Mouse (Mus musculus): ENCODE measurements around the gene Hjurp.
A peak's percentile ranks its signal among the peaks of the same experiment; 100 is the strongest.

The Hjurp gene

DNA sequence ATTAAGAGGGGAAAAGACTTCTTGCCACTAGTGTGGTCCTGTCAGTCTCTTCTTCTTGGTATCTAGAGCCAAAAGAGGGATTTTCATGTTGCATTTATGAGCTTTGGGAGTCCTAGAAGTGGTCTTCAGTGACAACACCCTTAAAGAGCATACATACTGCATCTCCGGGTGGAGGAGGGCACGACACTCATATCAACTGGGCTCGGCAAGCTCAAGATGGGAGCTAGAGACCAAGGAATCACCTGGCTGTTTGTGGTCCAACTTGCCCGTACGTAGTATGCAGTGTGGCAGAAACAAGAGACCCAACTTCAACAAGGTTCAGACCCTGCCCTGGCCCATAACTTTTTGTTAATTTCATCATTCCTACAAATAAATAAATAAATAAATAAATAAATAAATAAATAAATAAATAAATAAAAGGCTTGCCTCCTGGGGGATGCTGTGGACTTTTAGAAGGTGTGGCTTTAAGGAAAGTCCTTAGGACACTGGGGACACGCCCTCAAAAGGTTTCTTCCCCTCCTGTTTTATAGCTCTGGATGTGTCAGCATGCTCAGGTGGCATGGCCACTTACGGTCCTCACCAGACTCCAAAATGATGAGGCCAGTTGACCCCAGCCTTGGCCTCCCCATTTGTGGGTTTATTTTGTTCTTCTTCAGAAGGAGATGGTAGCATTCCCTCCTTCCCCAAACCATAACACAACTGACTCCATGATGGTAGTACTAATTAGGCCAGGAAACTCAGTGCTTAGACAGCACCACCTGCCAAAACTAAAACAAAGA is 20.2 kb upstream of the Hjurp start:
- DNase-seq (ENCODE audit: low spot score), result no peak

DNA sequence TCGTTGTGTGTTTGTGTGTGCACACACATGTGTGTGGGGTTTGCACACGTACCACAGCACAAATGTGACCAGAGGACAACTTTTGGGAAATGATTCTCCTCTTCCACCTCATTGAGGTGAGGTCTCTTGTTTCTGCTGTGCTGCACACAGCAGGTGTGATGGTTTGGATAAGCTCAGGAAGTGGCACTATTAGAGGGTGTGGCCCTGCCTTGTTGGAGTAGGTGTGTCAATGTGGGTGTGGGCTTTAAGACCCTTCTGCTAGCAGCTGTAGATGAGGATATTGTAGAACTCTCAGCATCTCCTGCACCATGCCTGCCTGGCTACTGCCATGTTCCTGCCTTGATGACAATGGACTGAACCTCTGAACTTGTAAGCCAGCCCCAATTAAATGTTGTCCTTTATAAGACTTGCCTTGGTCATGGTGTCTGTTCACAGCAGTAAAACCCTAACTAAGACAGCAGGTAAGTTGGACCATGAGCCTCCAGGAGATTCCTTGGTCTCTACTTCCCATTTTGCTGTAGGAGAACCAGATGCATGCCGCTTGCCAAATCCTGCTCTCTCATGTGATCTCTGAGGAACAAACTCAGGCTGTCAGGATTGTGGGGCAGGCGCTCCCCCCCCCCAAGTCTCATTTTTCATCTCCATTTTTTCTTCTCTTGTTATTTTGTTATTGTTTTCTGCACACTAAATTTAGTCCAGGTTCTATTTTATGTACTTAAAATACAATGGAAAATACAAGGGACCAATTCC is 18.9 kb upstream of the Hjurp start:
- DNase-seq (ENCODE audit: low spot score), result no peak

DNA sequence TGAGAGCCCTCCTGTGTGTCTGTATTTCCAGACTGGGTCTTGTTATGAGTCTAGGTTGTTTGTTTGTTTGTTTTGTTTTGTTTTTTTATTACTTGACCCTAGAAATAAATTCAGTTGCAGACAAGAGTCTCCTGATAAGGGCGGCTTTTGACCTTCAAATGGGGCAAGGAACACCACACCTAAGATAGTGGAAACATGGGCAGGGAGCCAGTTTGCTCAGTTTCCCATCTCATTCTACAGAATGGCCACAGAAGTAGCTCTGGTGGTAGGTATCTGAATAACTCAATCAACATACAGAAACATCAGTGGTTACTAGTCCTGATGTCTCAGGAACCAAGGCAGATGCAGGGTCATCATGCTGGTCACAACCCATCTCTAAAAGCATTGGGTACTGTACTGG is 17.2 kb upstream of the Hjurp start:
- DNase-seq (ENCODE audit: low spot score), result no peak

DNA sequence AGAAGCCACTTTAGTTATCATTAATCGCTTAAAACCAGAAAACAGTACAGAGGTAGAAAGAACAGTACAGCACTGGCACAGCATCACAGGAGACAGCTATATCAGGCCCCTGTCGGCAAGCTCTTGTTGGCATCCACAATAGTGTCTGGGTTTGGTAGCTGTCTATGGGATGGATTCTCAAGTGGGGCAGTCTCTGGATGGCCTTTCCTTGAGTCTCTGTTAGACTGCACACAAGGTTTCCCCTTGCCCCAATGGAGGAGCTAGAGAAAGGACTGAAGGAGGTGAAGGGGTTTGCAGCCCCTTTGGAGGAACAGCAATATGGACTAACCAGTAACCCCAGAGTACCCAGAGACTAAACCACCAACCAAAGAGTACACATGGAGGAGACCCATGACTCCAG is 14.6 kb upstream of the Hjurp start:
- DNase-seq (ENCODE audit: low spot score), result no peak

DNA sequence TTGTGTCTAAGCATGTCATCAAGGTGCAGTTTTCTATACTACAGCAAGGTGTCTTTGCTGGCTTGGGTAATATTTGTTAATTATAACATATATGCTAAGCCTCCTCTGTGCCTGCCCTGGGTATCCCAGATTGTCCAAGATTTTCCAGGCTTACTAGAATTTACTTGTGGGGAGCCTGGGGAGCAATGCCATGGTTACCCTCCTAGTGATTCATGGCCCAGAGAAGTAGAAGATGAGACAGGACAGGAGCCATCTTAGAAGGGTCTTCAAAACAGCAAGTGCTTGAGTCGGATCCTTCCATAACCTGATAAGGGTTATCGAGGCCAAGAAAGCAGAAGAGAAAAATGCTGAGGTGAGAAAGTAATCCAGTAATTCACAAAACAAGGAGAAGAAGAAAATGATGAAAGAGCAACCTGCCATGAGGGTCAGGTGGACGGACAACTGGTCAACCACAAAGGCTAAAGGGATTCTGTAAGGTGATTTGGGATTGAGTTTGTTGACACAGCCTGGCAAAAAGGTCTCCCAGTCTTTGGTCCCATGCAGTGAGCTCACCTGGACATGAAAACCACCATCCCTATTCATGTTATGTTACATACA is 14.1 kb upstream of the Hjurp start:
- DNase-seq (ENCODE audit: low spot score), result no peak

DNA sequence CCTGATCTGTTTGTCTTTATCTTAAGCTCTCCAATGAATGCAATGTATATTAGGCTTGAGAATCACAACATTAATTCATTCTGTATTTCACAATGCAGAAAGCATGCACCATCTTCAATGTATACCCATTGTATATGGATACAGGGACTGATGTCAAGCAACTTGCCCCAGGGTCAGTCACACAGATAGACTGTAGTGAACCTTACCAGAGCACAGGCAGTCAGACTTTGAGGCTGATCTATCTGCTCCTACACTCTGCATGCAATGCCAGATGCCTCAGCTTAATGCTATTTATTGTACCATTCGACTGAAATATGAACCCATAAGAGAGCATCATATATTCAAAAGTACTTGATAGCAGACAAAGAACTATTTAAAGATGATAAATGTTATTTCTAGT is 13.1 kb upstream of the Hjurp start:
- DNase-seq (ENCODE audit: low spot score), result no peak

DNA sequence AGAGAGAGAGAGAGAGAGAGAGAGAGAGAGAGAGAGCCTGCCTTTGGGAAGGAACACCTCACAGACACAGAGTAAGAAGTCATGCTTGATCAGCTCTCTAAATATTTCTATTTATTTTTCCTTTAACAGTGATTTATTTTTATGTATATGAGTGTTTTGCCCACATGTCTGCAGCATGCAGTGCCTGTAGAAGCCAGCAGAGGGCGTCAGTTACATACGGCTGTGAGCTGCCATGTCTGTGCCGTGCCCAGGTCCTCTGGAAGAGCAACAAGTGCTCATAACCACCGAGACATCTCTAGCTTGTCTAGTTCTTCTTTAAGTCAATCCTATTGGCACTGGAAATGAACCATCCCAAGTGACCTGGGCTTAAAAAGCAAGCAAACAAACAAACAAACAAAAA is 12.5 kb upstream of the Hjurp start:
- DNase-seq (ENCODE audit: low spot score), result peak; percentile 69

DNA sequence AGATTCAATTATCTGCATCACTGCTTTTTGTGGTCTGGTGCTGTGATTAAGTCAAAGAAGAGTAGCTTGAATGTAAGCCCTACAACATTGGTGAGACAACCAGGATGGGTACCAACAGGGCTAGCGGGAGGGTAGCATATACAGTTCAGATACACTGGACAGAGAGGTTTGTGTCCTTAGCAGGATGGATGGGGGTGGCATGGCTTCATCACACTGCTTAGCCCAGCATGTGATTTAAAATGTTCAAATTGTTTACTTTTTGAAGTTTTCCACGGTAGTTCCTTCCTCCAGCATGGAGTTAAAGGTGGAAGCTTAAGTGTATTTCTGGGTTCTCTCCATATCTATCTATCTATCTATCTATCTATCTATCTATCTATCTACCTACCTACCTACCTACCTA is 11.7 kb upstream of the Hjurp start:
- no peak for DNase-seq (ENCODE audit: low spot score)

DNA sequence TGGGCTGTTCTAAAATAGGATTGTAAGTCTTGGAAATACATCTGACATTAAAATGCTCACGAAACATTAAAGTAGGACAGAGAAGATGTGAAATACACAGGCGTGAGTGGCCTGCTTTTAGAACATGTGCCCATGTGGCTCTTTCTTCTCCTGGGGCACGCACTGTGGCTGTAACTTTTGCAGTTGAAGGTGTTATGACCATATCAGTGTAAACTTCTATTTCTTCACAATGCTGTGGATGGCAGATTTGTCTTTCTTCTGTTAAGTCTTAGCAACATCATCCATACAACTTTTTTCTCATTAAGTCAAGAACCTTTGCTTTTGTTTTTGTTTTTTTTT is 11.3 kb upstream of the Hjurp start:
- no peak for DNase-seq (ENCODE audit: low spot score)

DNA sequence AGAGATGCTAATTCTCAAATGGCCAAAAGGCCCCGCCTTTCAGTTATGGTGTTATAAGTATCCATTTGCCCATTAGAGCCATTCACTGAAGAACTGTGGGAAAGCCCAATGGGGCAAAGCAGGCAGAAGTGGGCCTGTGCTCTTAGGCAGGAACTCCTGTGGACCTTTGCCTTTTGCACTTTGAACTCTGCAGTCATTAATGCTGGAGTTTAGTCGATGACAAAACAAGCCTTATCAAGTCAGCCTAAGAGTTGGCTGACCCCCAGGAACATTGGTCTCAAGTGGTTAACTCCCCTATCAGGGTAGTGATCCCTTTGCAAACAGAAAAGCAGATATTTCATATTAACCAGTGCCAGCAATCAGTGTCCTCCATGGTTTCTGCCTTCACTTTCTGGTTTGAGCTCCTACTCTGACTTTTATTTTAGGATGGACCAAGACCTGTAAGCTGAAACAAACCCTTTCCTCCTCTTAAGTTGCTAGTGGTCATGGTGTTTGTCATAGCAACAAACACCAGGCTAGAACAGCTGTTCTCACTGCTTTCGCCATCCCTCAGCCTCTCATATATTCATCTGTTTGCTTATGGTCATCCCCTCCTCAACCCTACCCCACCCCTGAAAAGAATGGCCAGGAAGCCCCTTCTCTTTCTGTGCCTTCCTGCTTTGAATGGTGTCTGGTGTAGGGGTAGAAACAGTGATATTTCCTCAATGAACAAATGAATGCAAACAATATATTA is 10.8 kb upstream of the Hjurp start:
- no peak for DNase-seq (ENCODE audit: low spot score)

DNA sequence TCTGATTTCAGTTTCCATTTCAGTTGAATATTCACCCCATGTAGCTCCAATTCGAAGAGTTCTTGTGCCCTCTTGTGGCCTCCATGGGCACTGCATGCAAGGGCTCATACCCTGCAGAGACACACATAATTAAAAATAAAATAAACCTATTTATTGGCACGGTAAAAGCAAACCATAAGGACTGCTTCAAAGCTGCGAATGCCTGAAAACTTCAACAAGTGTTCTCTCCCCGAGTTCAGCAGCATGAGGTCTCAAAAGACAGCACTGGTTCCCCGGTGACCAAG is 10.2 kb upstream of the Hjurp start:
- DNase-seq (ENCODE audit: low spot score), result peak; percentile 76

DNA sequence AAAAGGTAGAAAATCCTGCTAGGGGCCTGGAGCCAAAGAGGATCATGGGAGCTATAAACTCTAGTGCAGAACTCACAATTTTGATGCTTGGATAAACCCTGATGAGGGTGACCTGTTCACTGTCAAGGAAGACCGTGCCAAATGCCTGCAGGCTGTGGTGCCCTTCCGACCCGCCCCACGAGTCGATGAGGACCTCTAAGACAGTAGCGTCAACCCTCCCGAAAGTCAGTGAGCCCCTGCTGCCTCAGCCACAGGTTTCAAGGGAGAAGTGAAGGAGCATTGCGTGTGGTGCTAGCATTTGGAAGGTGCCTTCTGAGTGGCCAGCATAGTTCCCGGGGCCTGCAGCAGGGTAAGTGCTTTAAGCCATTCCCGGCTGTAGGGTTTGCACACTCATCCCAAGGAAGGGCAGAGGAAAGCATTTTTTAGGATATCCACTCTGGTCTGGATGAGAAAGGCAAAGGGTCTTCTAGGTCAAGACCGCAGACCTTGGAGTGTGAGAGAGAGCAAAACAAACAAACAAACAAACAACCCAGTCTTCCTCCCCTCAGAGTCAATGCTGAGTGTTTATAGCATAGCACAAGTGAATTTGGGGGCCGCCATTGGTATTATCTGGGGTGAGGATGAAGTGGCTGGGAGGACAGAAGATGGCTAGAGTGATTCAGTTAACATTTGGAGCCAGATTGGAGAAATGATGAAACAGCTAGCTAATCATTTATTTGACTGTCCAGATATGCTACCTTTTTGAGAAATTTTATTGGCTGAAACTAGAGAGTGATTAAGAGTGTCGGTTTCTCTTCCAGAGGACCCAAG is 9.7 kb upstream of the Hjurp start:
- DNase-seq (ENCODE audit: low spot score), result no peak

DNA sequence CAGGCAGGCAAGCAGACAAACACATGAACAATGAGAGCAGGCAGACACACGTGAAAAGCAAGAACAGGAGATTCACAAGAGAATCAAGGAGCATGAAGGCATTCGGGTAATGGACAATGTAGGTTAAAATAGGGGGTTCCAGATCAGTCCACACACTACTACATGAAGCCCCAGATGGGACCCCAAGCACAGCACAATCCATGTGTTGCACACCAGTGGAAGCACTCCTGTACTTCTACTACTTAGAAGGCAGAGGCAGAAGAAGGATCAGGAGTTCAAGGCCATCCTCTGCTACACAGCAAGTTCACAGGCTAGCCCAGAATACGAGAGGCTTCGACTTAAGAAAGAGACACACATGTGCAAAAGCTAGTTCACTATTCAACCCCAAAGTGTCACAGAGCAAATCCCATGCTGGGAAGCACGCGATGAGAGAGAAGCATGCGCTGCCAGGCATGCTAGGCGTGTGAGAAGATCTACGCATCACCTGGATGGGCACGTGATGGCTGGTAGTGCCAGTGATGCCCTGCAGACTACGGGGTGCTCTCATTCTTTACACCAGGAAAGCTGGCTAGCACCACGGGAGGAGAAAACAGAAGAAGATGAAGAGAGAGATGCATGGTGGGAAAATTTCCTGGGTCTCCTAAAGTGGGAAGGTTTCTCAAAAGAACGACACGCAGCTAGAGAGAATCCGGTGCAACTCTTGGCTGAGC is 8.9 kb upstream of the Hjurp start:
- DNase-seq (ENCODE audit: low spot score), result no peak

DNA sequence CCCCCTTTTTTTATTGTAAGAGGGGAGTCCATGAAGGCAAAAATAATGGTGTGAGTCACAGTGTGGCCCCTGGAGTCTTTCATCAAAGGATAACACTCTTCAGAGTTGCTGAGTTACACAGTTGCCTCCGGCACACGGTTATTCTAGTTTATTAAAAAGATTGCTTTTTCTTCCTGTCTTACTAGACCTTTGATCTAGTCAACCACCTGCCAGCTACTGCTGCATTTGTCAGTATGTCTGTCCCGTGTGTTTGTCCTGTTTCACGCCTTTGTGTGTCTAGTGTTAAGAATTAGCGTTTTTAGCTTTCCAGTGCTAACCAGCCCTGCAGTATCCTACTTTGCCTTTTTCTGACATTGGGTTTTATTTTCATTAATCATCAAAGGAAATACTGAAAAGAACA is 8.2 kb upstream of the Hjurp start:
- no peak for DNase-seq (ENCODE audit: low spot score)

DNA sequence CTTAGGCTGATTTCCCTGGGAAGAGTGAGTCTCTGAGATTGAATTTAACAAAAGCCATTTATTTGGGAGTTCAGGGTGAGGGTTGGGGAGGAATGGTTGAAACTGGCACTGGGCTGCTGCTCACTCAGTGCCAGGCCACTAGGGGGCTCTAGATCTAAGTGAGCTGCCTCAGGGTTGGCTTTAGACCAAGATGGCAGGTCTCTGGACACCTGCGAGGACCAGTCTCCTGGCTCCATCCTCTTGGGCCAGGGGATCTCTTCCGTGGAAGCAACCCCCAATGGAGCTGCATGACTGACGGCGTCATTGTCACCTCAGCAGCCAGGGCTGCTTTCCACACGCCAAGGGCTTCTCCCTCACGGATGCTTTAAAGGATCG is 7.5 kb upstream of the Hjurp start:
- DNase-seq (ENCODE audit: low spot score), result no peak

DNA sequence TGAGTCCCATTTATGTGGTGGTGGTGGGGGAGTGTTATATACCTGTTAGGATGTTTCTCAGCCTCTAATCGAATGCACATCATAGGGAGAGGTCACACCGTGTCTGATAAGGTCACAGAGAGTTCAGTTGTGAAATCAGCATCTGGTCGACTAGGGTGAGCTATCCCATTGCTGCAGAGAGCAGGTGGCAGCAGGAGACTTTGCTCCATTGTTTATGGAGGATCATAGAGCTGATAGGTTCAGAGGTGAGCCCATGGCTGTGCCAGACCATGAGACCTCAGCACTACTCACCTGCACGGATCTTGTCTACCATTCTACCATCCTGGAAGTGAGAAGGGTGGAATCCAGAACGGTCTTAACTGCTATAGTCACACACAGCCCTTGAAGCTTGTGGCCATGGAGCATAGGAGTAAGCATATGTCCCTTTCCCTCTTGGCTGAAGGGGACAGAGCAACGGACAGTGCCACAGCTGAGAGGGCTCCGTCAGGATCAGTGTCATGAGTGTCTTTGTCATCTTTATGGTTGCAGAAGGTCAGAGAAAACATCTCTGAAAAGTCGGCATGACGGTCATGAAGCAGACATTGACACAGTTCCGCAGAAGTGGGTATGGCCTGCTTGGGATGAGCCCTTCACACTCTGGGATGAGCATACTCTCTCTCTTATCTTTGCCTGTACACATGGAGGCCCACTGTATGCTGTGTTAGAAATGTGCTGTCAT is 7.0 kb upstream of the Hjurp start:
- no peak for DNase-seq (ENCODE audit: low spot score)

DNA sequence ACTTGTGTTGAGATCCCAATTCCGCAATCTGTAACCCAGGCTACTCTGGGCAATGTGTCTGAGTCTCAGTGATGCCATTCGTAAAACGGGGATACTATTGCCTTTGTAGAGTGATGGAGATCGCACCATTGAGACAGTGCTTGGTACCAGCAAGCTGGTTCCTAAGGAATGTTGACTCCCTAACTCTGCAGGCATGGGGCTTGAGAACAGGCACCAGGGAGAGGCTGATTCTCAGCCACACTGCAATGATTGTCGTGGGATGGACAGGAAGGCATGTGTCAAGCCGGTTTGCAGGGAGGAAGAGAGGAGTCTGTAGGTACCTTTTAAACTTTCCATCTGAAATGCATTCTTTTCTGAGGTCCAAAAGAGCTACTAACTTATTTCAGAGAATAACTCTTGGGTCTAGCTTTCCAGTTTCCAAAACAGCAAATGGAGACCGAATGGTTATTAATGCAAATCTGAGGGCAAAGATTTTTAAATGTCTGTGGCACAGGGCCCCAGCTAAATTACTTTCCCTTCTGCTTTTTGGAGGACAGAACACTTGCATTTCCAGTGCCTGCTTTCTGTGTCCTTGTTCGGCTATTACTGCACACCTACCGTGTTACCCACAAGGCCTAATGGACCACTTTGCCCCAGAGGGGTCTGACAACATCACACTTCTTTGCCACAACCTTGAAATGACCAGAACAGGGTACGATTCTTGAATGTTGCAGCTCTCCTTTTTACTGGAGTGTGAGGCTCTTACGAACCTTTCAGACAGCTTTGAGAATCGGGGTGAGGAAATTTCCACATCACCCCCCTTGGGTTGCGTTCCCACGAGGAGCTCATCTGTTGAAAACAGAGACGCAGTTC is 6.2 kb upstream of the Hjurp start:
- DNase-seq (ENCODE audit: low spot score), result no peak

DNA sequence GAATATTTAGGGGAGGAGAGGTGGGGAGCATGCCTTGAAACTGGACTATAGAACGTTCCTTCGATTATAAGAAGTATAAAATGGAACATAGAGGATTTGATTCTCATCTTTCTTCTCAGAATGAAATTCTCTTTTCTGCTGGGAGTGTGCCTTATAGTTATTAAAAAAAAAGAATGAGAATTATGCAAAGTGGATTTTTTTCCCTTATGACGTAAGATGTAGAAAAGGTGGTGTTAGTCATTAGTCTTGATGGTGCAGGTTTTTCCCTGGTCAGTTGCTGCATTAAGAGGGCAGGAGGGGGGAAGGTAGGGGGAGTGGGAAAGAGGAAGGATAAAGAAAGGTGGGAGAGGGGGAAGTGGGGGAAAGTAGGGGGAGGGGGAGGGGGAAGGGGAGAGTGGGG is 4.9 kb upstream of the Hjurp start:
- no peak for DNase-seq (ENCODE audit: low spot score)

DNA sequence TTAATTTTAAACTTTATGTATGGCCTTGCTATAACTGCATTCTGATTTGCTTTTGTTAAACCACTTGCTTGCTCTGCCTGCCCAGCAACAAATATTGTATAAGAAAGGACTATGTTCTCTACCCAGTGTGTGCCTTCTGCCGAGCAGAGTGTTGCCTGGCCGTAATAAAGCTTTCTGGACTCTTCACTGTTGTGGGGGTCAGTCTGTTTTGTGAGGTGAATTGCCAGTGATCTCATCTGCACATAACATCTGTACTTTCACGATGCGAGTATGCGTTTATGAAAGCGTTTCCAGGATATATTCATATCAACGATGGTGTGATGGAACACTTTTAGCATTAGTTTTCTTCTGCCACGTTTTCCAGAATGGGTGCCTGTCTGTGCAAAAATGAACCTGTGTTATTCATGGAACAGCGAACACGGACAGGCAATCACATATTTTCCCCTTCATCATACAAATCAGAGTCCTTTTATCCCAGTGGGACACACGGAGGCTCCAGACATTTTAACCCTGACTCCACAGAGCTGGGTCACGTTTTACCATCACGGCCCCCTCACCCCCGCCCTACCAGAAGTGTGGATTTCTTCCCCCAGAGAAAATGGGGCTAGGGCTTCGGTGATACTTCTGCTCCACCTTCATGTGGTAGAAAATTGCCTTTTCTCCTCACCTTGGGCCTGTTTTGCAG is 2.7 kb upstream of the Hjurp start:
- no peak for DNase-seq (ENCODE audit: low spot score)
